Mouse (Mus musculus) bone marrow, adult 2 months (tissue): Measurements from ENCODE around the gene Gpr22.

Experiments used
- CTCF ChIP-seq: fragments of 200-500 bp; IDR thresholded peaks from 2 replicates; pipeline ENCODE4 v1.5.1; 2011; ENCODE audit warnings: low read length, control low read depth; ENCODE audit not compliant: control insufficient read depth, insufficient read depth
- POLR2A ChIP-seq: fragments of 200-500 bp; IDR thresholded peaks from 2 replicates; pipeline ENCODE4 v1.6.1; 2011; ENCODE audit warnings: low read depth, mild to moderate bottlenecking, control low read depth, low read length, borderline replicate concordance; ENCODE audit not compliant: control insufficient read depth

DNA sequence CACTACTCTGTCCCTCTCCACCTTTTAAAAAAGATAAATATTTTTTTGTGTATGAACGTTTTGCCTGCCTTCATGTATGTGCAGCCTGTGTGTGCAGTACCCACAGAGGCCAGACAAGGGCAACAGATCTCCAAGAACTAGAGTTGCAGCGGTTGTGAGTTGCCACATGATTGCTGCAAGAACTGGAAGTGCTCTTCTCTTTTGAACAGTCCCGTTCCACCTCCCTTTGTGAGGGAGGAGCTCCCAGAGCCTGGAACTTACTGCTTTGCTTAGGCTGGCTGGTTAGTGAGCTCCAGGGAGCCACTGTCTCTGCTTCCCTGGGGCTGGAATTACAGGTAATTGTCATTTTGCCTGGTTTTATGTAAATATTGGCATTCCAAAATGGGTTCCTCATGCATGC, 10.8 kb upstream of the Gpr22 start:
- TF ChIP-seq POLR2A (no peak), CTCF (no peak)
